Mouse (Mus musculus): ENCODE results near the gene Notch2. TPM values are rescaled to one million over a fixed set of nuclear protein-coding genes. Genes with fewer than 3 reads are reported as not detected.
A peak's percentile ranks its signal among the peaks of the same experiment; 100 is the strongest.

Notch2 gene
- polyA plus RNA-seq, 1 experiment from 2014 or later, result 10.6 TPM

- no peaks in the 10 kb centered on the region for H3K9me3 ChIP-seq (ENCODE audit: control insufficient read depth, low read length)
- no peak overlapping the region for H3K27ac ChIP-seq (replicated peaks)
- ATAC-seq (ENCODE audit: low FRiP score, low TSS enrichment) (no peak; the same call in 1 of the 2 replicates), DNase-seq (ENCODE audit: low spot score) (no peak)
- no peak overlapping the region for H3K4me2 ChIP-seq (replicated peaks; ENCODE audit: low read depth)
- no peaks in the 10 kb centered on the region for H3K27me3 ChIP-seq (ENCODE audit: control insufficient read depth, insufficient read depth, low read length)
- WGBS, result 63% methylated on average over 6 of the region's 6 CpGs
- no peak overlapping the region for H3K9ac ChIP-seq (ENCODE audit: low read length)
- TF ChIP-seq CTCF (IDR thresholded peaks at IDR 0.05; ENCODE audit: low read depth) (no peak), EP300 (optimal IDR thresholded peaks at IDR 0.05) (no peak)
- no peak overlapping the region for H3K4me3 ChIP-seq (ENCODE audit: low read depth, low read length)
- H3K4me1 ChIP-seq (replicated peaks; ENCODE audit: control insufficient read depth, insufficient read depth), result peaks cover 12% of the 10 kb centered on the region
- H3K36me3 ChIP-seq (ENCODE audit: control insufficient read depth, insufficient read depth, low read length), result no peaks in the 10 kb centered on the region
Measured at GRCm38 (mm10) chr3:98056956-98057365, 43.6 kb downstream of the Notch2 start.

GRCm38 (mm10) chr3:98059076-98059475 is 45.7 kb downstream of the Notch2 start:
- ATAC-seq (ENCODE audit: low FRiP score, low TSS enrichment) (no peak), DNase-seq (ENCODE audit: low spot score) (no peak)
- Histone ChIP-seq H3K27me3 (ENCODE audit: control insufficient read depth, insufficient read depth, low read length) (no peaks in the 10 kb centered on the region), H3K9me3 (ENCODE audit: control insufficient read depth, low read length) (no peaks in the 10 kb centered on the region), H3K4me1 (replicated peaks; ENCODE audit: control insufficient read depth, insufficient read depth) (peaks cover 12% of the 10 kb centered on the region), H3K4me3 (ENCODE audit: low read depth, low read length) (no peak overlapping the region), H3K27ac (replicated peaks) (no peak overlapping the region), H3K36me3 (ENCODE audit: control insufficient read depth, insufficient read depth, low read length) (no peaks in the 10 kb centered on the region), H3K4me2 (replicated peaks; ENCODE audit: low read depth) (no peak overlapping the region), H3K9ac (ENCODE audit: low read length) (no peak overlapping the region)
- 83% methylated on average over 4 of the region's 4 CpGs for WGBS
- TF ChIP-seq EP300 (optimal IDR thresholded peaks at IDR 0.05) (no peak), CTCF (IDR thresholded peaks at IDR 0.05; ENCODE audit: low read depth) (no peak)

- H3K4me3 ChIP-seq (ENCODE audit: low read depth, low read length), result no peak overlapping the region
- no peaks in the 10 kb centered on the region for H3K36me3 ChIP-seq (ENCODE audit: control insufficient read depth, insufficient read depth, low read length)
- H3K9ac ChIP-seq (ENCODE audit: low read length), result no peak overlapping the region
- ATAC-seq (ENCODE audit: low FRiP score, low TSS enrichment) (no peak), DNase-seq (ENCODE audit: low spot score) (no peak)
- H3K4me1 ChIP-seq (replicated peaks; ENCODE audit: control insufficient read depth, insufficient read depth), result peaks cover 12% of the 10 kb centered on the region
- H3K27me3 ChIP-seq (ENCODE audit: control insufficient read depth, insufficient read depth, low read length), result no peaks in the 10 kb centered on the region
- H3K4me2 ChIP-seq (replicated peaks; ENCODE audit: low read depth), result no peak overlapping the region
- no peak overlapping the region for H3K27ac ChIP-seq (replicated peaks)
- 17% methylated on average over 7 of the region's 7 CpGs for WGBS
- no peaks in the 10 kb centered on the region for H3K9me3 ChIP-seq (ENCODE audit: control insufficient read depth, low read length)
- no peak for TF ChIP-seq CTCF (IDR thresholded peaks at IDR 0.05; ENCODE audit: low read depth)
Measured at GRCm38 (mm10) chr3:98060981-98061660, 47.8 kb downstream of the Notch2 start.

- no peaks in the 10 kb centered on the region for H3K36me3 ChIP-seq (ENCODE audit: control insufficient read depth, insufficient read depth, low read length)
- DNase-seq (ENCODE audit: low spot score) (no peak), ATAC-seq (ENCODE audit: low FRiP score, low TSS enrichment) (no peak)
- H3K27me3 ChIP-seq (ENCODE audit: control insufficient read depth, insufficient read depth, low read length), result no peaks in the 10 kb centered on the region
- H3K4me3 ChIP-seq (ENCODE audit: low read depth, low read length), result no peak overlapping the region
- no peak overlapping the region for H3K27ac ChIP-seq (replicated peaks)
- H3K4me2 ChIP-seq (replicated peaks; ENCODE audit: low read depth), result no peak overlapping the region
- 42% methylated on average over 13 of the region's 13 CpGs for WGBS
- H3K9me3 ChIP-seq (ENCODE audit: control insufficient read depth, low read length), result no peaks in the 10 kb centered on the region
- H3K9ac ChIP-seq (ENCODE audit: low read length), result no peak overlapping the region
- TF ChIP-seq CTCF (IDR thresholded peaks at IDR 0.05; ENCODE audit: low read depth), result no peak
- no peak for TF ChIP-seq EP300 (optimal IDR thresholded peaks at IDR 0.05)
- peaks cover 12% of the 10 kb centered on the region for H3K4me1 ChIP-seq (replicated peaks; ENCODE audit: control insufficient read depth, insufficient read depth)
Measured at GRCm38 (mm10) chr3:98061661-98062330, 48.5 kb downstream of the Notch2 start.

GRCm38 (mm10) chr3:98062591-98063185 is 49.4 kb downstream of the Notch2 start:
- ATAC-seq (ENCODE audit: low FRiP score, low TSS enrichment), result no peak
- DNase-seq (ENCODE audit: low spot score), result no peak
- H3K9me3 ChIP-seq (ENCODE audit: control insufficient read depth, low read length), result no peaks in the 10 kb centered on the region
- H3K27ac ChIP-seq (replicated peaks), result peak overlapping the region; percentile 78
- H3K36me3 ChIP-seq (ENCODE audit: control insufficient read depth, insufficient read depth, low read length), result no peaks in the 10 kb centered on the region
- no peaks in the 10 kb centered on the region for H3K27me3 ChIP-seq (ENCODE audit: control insufficient read depth, insufficient read depth, low read length)
- H3K4me1 ChIP-seq (replicated peaks; ENCODE audit: control insufficient read depth, insufficient read depth), result peaks cover 14% of the 10 kb centered on the region
- H3K9ac ChIP-seq (ENCODE audit: low read length), result no peak overlapping the region
- no peak for TF ChIP-seq CTCF (IDR thresholded peaks at IDR 0.05; ENCODE audit: low read depth)
- TF ChIP-seq EP300 (optimal IDR thresholded peaks at IDR 0.05), result no peak
- no peak overlapping the region for H3K4me2 ChIP-seq (replicated peaks; ENCODE audit: low read depth)
- WGBS, result 73% methylated on average over 1 of the region's 1 CpGs
- H3K4me3 ChIP-seq (ENCODE audit: low read depth, low read length), result no peak overlapping the region

Measured in stomach, postnatal 0 days (tissue).